Mouse (Mus musculus): ENCODE measurements around the gene March4.

March4 gene

GRCm38 (mm10) chr1:72399720-72400401 is 136.9 kb downstream of the March4 start:
- no peak for DNase-seq (ENCODE audit: low read depth, low spot score)

DNA sequence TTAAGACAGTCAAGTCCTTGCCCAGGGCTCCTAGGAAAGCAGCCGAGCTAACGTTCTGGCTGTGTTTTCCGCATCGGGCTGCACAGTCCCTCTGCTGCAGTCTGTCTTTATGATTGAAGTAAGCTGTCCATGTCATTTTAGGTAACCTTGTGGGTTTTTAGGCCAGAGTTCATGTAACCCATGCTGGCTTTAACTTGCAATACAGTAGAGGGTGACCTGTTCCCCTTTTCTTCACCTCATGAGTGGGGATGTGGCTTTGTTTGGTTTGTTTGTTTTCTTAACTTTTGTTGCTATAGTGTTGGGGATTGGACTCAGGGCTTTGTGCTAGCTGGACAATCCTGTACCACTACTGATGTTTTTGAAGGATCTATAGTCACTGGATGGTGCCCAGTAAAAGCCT is 146.3 kb downstream of the March4 start:
- DNase-seq (ENCODE audit: low read depth, low spot score): no peak

- no peak for DNase-seq (ENCODE audit: low read depth, low spot score)
Measured at GRCm38 (mm10) chr1:72383651-72384050, 153.1 kb downstream of the March4 start.

GRCm38 (mm10) chr1:72383056-72383455 is 153.7 kb downstream of the March4 start:
- DNase-seq (ENCODE audit: low read depth, low spot score): no peak

DNA sequence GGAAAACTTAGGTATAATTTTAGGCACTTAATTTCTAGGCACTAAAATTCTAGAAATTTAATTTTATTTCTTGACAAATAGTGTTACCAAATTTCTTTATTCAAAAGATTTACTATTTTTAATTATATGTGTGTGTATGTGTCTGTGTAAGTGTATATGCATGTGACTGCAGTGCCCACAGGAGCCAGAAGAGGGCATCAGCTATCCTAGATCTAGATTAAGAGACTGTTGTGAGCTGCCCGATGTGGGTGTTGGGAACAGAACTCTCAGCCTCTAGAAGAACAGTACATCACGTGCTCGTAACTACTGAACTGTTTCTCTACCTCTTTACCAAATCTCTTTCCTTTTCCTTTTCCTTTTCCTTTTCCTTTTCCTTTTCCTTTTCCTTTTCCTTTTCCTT is 156.2 kb downstream of the March4 start:
- no peak for DNase-seq (ENCODE audit: low read depth, low spot score)

GRCm38 (mm10) chr1:72379752-72380353 is 156.9 kb downstream of the March4 start:
- DNase-seq (ENCODE audit: low read depth, low spot score): no peak

DNA sequence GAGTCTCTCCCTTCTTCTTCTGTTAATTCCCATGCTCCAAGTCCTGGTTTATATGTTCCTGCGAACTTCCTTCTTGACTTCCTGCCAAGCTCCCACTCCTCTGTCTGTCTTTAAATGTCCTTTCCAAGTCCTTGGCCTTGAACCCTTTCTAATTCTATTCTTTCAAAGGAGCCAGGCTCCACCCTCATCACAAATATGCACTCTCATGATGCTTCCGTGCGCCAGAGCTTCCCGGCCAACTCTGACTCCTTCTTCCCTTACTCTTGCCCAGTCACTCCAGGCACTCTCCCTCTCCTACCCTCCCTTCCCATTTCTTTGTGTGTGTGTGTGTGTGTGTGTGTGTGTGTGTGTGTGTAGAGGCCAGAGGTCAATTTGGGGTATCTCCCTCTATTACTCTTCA is 158.6 kb downstream of the March4 start:
- DNase-seq (ENCODE audit: low read depth, low spot score): no peak

Measured in retina, adult 2 months (tissue).